Mouse (Mus musculus): ENCODE measurements around the gene Spert. TPM values are rescaled to one million over a fixed set of nuclear protein-coding genes. Genes with fewer than 3 reads are reported as not detected.

Gene Spert
- total RNA-seq, 2 experiments from 2014 or later = not detected

Other genes with a start within 250 kb of the Spert start
- gene Siah3, start 137.1 kb downstream of the Spert start, total RNA-seq (2021) = 1 to 10 TPM; 7.4 to 9.6 TPM
- gene Erich6b, start 49.1 kb upstream of the Spert start, total RNA-seq (2021) = not detected
- 10 to 100 TPM; 22.2 to 24.9 TPM for gene Cog3, start 161.4 kb upstream of the Spert start, total RNA-seq (2021)
- 10 to 100 TPM in 1 of 2 experiments, 1 to 10 TPM in 1; 9.3 to 12.7 TPM for gene Slc25a30, start 193.9 kb upstream of the Spert start, total RNA-seq (2021)